Mouse (Mus musculus) forebrain, embryonic 10.5 days (tissue): ENCODE results near the gene Abhd17a. TPM values are rescaled to one million over a fixed set of nuclear protein-coding genes. Genes with fewer than 3 reads are reported as not detected.
"Not testable (repeated sequence)": the region's sequence is repeated elsewhere in the genome, so short reads cannot be mapped to it uniquely, and the experiment has no call there.

Experiments
- DNase-seq: peaks from one replicate; pipeline ENCODE4 v3.0.0-alpha.2; 2017; ENCODE audit warnings: low spot score; ENCODE audit errors: extremely low spot score
- H3K27ac ChIP-seq: fragments of 300-500 bp; sonication (generic); 2 replicates; pipeline ENCODE4 v1.5.1; 2016; ENCODE audit warnings: mild to moderate bottlenecking
- H3K27me3 ChIP-seq: fragments of 300-500 bp; sonication (generic); 2 replicates; pipeline ENCODE4 v1.6.1; 2016; ENCODE audit warnings: mild to moderate bottlenecking; ENCODE audit not compliant: poor library complexity, severe bottlenecking
- H3K36me3 ChIP-seq: fragments of 300-500 bp; sonication (generic); replicated peaks from 2 replicates; pipeline ENCODE4 v1.6.1; 2016; ENCODE audit warnings: mild to moderate bottlenecking, moderate library complexity
- H3K4me1 ChIP-seq: fragments of 300-500 bp; sonication (generic); 2 replicates; pipeline ENCODE4 v1.6.1; 2016
- H3K4me3 ChIP-seq: fragments of 300-500 bp; sonication (generic); 2 replicates; pipeline ENCODE4 v1.5.1; 2016; ENCODE audit warnings: mild to moderate bottlenecking, moderate library complexity
- H3K9me3 ChIP-seq: fragments of 300-500 bp; sonication (generic); 2 replicates; pipeline ENCODE4 v1.6.1; 2016; ENCODE audit warnings: mild to moderate bottlenecking, moderate library complexity
- WGBS: fragments of 180-500 bp; shearing (Covaris S2); methylation state at CpG from one replicate; pipeline ENCODE4 v1.1.7; 2016; 5-methylcytosine and 5-hydroxymethylcytosine counted together
- polyA plus RNA-seq: library from polyadenylated mRNA; unstranded; fragments of >200 nt; fragmentation: Nextera tagmentation; extraction: Ambion mirVana; gene quantifications from 2 replicates; pipeline ENCODE4 v1.2.1, GENCODE M21; 2016

Abhd17a gene
- polyA plus RNA-seq, 1 experiment from 2014 or later, result 71.8 TPM

- Histone ChIP-seq H3K4me3 (0 out of 2 replicates have a peak overlapping the region, but pooled peaks have one; percentile 15), H3K4me1 (peaks cover 40% of the 10 kb centered on the region), H3K9me3 (no peaks in the 10 kb centered on the region), H3K27ac (0 out of 2 replicates have a peak overlapping the region, but pooled peaks have one; percentile 31), H3K27me3 (no peaks in the 10 kb centered on the region), H3K36me3 (peaks cover 19% of the 10 kb centered on the region)
- WGBS, result 33% methylated on average over 8 of the region's 8 CpGs
- DNase-seq, result no peak
Observed at GRCm38 (mm10) chr10:80619465-80620244, 29.5 kb upstream of the Abhd17a start.

GRCm38 (mm10) chr10:80618181-80618580 lies 28.0 kb upstream of the Abhd17a start:
- H3K4me3 ChIP-seq, result no peak overlapping the region
- H3K27ac ChIP-seq, result no peak overlapping the region
- WGBS, result 87% methylated on average over 9 of the region's 9 CpGs

DNA sequence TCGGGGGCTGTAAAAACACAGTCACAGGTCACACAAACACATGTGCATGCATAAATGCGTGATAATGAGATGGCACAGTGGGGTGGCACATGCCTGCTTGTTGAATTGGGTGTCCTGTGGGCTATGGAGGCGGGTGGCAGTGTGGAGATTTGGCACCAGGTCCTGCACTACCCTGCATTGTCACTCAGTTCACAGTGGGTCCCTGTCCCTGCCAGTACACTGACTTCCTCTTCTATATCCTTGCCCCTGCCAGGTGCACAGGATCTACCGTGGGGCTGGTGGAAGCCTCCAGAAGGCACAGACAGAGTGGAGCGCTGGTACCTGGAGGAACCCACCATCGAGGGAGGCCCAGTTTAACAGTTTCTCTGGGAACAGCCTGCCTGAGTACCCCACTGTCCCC lies 24.2 kb upstream of the Abhd17a start:
- H3K27me3 ChIP-seq, result no peaks in the 10 kb centered on the region
- no peaks in the 10 kb centered on the region for H3K9me3 ChIP-seq
- 91% methylated on average over 6 of the region's 6 CpGs for WGBS
- H3K4me1 ChIP-seq, result 0 out of 2 replicates have a peak, but pooled peaks cover 7% of the 10 kb centered on the region
- peaks cover 70% of the 10 kb centered on the region for H3K36me3 ChIP-seq
- no peak for DNase-seq
- no peak overlapping the region for H3K27ac ChIP-seq
- H3K4me3 ChIP-seq, result no peak overlapping the region

More at GRCm38 (mm10) chr10:80618181-80618580, 28.0 kb upstream of the Abhd17a start:
- H3K4me1 ChIP-seq, result peaks cover 25% of the 10 kb centered on the region
- DNase-seq, result no peak
- no peaks in the 10 kb centered on the region for H3K27me3 ChIP-seq
- peaks cover 34% of the 10 kb centered on the region for H3K36me3 ChIP-seq
- no peaks in the 10 kb centered on the region for H3K9me3 ChIP-seq

- no peak for DNase-seq
- Histone ChIP-seq H3K9me3 (no peaks in the 10 kb centered on the region), H3K27ac (no peak overlapping the region), H3K36me3 (peaks cover 75% of the 10 kb centered on the region), H3K4me3 (no peak overlapping the region), H3K27me3 (no peaks in the 10 kb centered on the region), H3K4me1 (0 out of 2 replicates have a peak, but pooled peaks cover 7% of the 10 kb centered on the region)
- WGBS, result 89% methylated on average over 3 of the region's 3 CpGs
Observed at GRCm38 (mm10) chr10:80613821-80614220, 23.7 kb upstream of the Abhd17a start.

- WGBS, result 91% methylated on average over 3 of the region's 3 CpGs
- no peak for DNase-seq
- H3K27ac ChIP-seq, result no peak overlapping the region
- H3K9me3 ChIP-seq, result no peaks in the 10 kb centered on the region
- H3K4me3 ChIP-seq, result no peak overlapping the region
- no peaks in the 10 kb centered on the region for H3K27me3 ChIP-seq
- peaks cover 94% of the 10 kb centered on the region for H3K36me3 ChIP-seq
- H3K4me1 ChIP-seq, result 0 out of 2 replicates have a peak, but pooled peaks cover 4% of the 10 kb centered on the region
Observed at GRCm38 (mm10) chr10:80611905-80612304, 21.8 kb upstream of the Abhd17a start.

DNA sequence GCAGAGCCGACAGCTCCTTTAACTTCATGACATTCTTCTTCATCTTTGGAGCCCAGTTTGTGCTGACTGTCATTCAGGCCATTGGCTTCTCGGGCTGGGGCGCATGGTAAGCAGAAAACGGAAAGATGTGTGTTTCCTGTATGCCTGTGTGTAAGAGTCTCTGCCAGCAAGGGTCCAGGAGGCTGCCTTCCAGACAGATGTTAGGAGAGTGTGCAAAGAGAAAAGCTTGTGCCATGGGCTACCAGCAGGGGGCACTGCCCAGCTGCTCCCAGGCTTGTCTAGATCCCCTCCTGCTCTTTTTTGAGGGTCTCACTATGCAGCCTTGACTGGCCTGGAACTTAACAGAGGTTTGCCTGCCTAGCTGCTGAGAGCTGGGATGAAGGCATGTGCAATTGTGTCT lies 20.9 kb upstream of the Abhd17a start:
- H3K36me3 ChIP-seq, result peaks cover 97% of the 10 kb centered on the region
- 0 out of 2 replicates have a peak, but pooled peaks cover 4% of the 10 kb centered on the region for H3K4me1 ChIP-seq
- WGBS, result 80% methylated on average over 4 of the region's 4 CpGs
- DNase-seq, result peak; percentile 45
- H3K27ac ChIP-seq, result no peak overlapping the region
- H3K27me3 ChIP-seq, result no peaks in the 10 kb centered on the region
- no peak overlapping the region for H3K4me3 ChIP-seq
- no peaks in the 10 kb centered on the region for H3K9me3 ChIP-seq

DNA sequence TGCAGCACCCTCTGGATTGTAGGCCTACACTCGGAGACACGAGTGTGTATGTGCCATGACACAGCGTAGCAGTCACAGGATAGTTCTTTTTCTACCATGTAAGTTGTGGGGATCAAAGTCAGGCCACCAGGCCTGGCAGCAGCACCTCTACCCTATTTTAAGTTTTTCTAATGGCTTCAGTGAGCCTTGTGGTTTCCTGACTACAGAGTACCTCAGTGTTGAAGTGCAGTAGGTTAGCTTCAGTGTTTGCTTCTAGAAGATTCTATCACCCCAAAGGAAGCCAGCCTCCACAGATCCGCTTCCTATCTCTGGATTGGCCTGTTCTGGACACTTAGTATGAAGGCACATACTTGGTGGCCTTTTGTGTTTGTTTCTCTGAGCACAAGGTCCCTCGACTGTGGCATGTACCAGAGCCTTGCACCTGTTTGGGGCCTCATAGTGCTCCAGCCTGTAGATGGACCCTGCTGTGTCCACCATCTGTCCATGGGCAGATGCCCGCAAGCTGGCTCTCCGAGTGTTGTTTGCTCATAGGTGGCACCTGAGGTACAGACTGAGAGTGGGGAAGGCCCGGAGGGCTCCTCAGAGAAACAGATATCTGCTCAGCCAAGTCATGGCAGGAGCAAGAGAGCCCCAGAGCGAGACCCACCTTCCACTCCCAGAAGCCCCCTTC lies 20.1 kb upstream of the Abhd17a start:
- H3K27me3 ChIP-seq, result no peaks in the 10 kb centered on the region
- H3K9me3 ChIP-seq, result no peaks in the 10 kb centered on the region
- H3K36me3 ChIP-seq, result peaks cover 94% of the 10 kb centered on the region
- H3K4me1 ChIP-seq, result 0 out of 2 replicates have a peak, but pooled peaks cover 4% of the 10 kb centered on the region
- H3K4me3 ChIP-seq, result no peak overlapping the region
- H3K27ac ChIP-seq, result no peak overlapping the region
- 89% methylated on average over 9 of the region's 9 CpGs for WGBS
- DNase-seq, result no peak

GRCm38 (mm10) chr10:80609269-80609924 lies 19.3 kb upstream of the Abhd17a start:
- H3K4me3 ChIP-seq, result no peak overlapping the region
- DNase-seq, result no peak
- WGBS, result 87% methylated on average over 10 of the region's 10 CpGs
- peaks cover 11% of the 10 kb centered on the region for H3K4me1 ChIP-seq
- no peak overlapping the region for H3K27ac ChIP-seq
- peaks cover 91% of the 10 kb centered on the region for H3K36me3 ChIP-seq
- H3K9me3 ChIP-seq, result no peaks in the 10 kb centered on the region
- no peaks in the 10 kb centered on the region for H3K27me3 ChIP-seq

- WGBS, result 86% methylated on average over 3 of the region's 3 CpGs
- H3K4me1 ChIP-seq, result peaks cover 21% of the 10 kb centered on the region
- no peaks in the 10 kb centered on the region for H3K9me3 ChIP-seq
- no peak overlapping the region; the same call in 1 of the 2 replicates for H3K4me3 ChIP-seq
- no peak for DNase-seq
- H3K27me3 ChIP-seq, result no peaks in the 10 kb centered on the region
- H3K36me3 ChIP-seq, result peaks cover 81% of the 10 kb centered on the region
- H3K27ac ChIP-seq, result no peak overlapping the region
Observed at GRCm38 (mm10) chr10:80608435-80608834, 18.3 kb upstream of the Abhd17a start.

DNA sequence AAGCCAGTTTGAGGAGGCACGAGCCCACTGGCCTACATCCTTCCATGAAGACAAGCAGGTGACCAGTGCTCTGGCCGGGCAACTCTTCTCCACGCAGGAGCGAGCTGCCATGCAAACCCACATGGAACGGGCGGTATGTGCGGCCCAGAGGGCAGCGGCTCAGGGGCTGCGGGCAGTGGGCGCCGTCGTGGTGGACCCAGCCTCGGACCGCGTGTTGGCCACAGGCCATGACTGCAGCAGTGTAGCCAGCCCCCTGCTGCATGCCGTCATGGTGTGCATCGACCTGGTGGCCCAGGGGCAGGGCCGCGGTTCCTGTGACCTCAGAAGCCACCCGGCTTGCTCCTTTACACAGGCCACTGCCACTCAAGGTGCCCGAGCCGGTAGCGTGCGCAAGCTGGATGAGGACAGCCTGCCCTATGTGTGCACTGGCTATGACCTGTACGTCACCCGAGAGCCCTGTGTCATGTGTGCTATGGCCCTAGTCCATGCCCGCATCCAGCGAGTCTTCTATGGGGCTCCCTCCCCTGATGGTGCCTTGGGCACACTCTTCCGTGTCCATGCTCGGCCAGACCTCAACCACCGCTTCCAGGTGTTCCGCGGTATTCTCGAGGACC lies 16.7 kb upstream of the Abhd17a start:
- WGBS, result 96% methylated on average over 34 of the region's 34 CpGs
- H3K4me3 ChIP-seq, result no peak overlapping the region

DNA sequence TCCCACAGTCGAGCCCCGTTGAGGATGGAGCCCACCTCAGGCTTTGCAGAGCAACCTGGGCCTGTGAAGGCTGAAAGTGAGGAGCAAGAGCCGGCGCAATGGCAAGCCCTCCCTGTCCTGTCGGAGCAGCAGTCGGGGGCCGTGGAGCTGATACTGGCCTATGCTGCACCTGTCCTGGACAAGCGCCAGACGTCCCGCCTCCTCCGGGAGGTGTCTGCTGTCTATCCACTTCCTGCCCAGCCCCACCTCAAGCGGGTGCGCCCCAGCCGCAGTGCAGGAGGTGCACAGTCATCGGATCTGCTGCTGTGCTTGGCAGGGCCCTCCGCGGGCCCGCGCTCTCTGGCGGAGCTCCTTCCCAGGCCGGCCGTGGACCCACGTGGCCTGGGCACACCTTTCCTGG lies 16.2 kb upstream of the Abhd17a start:
- Histone ChIP-seq H3K36me3 (peaks cover 61% of the 10 kb centered on the region), H3K27me3 (no peaks in the 10 kb centered on the region), H3K4me1 (peaks cover 34% of the 10 kb centered on the region), H3K9me3 (no peaks in the 10 kb centered on the region), H3K27ac (no peak overlapping the region), H3K4me3 (no peak overlapping the region)
- no peak for DNase-seq
- 94% methylated on average over 23 of the region's 23 CpGs for WGBS

More for the DNA sequence above, 16.7 kb upstream of the Abhd17a start:
- H3K36me3 ChIP-seq, result peaks cover 67% of the 10 kb centered on the region
- no peaks in the 10 kb centered on the region for H3K27me3 ChIP-seq
- H3K9me3 ChIP-seq, result no peaks in the 10 kb centered on the region
- H3K4me1 ChIP-seq, result peaks cover 34% of the 10 kb centered on the region
- DNase-seq, result no peak
- no peak overlapping the region for H3K27ac ChIP-seq

DNA sequence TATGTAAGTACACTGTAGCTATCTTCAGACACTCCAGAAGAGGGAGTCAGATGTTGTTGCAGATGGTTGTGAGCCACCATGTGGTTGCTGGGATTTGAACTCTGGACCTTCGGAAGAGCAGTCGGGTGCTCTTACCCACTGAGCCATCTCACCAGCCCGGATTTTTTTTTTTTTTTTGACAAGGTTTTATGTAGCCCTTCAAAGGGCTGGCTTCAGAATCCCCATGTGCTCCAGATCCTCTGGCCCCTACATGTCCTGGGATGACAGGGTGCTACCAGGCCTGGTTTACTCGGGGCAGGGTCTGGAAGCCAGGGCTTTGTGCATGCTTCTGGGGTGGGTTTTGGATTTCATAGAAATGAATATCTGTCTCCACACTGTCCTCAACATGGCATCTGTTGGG lies 15.6 kb upstream of the Abhd17a start, which contains the start of gene Gm49322:
TSS of gene Gm49322 (plus strand) at position 301 of the 400 bp plus-strand sequence.
- not testable (repeated sequence) for H3K9me3 ChIP-seq, DNase-seq, H3K27ac ChIP-seq, H3K4me3 ChIP-seq, H3K27me3 ChIP-seq
- peaks cover 34% of the 10 kb centered on the region for H3K4me1 ChIP-seq
- 86% methylated on average over 4 of the region's 4 CpGs for WGBS
- peaks cover 57% of the 10 kb centered on the region for H3K36me3 ChIP-seq
